Mouse (Mus musculus) neural tube, embryonic 14.5 days (tissue): ENCODE data around the gene Apln. TPM values are rescaled to one million over a fixed set of nuclear protein-coding genes. Genes with fewer than 3 reads are reported as not detected.
A peak's percentile ranks its signal among the peaks of the same experiment; 100 is the strongest.

Experiments used
- ATAC-seq: fragments of 200-750 bp; cut with Nextera tagmentation; 2 replicates; pipeline ENCODE4 v1.8.0; 2017; ENCODE audit warnings: low read depth, mild to moderate bottlenecking, moderate TSS enrichment, moderate library complexity
- H3K27ac ChIP-seq: fragments of 300-500 bp; sonication (generic); 2 replicates; pipeline ENCODE4 v1.5.1; 2014; ENCODE audit warnings: low read depth, mild to moderate bottlenecking, control low read depth, low read length, moderate library complexity, mixed read lengths
- H3K27me3 ChIP-seq: fragments of 300-500 bp; sonication (generic); 2 replicates; pipeline ENCODE4 v1.6.1; 2014; ENCODE audit warnings: low read length; ENCODE audit not compliant: control insufficient read depth, insufficient read depth
- H3K36me3 ChIP-seq: fragments of 300-500 bp; sonication (generic); 2 replicates; pipeline ENCODE4 v1.6.1; 2014; ENCODE audit warnings: low read length, mixed read lengths; ENCODE audit not compliant: control insufficient read depth, insufficient read depth
- H3K4me1 ChIP-seq: fragments of 300-500 bp; sonication (generic); 2 replicates; pipeline ENCODE4 v1.6.1; 2014; ENCODE audit warnings: low read length; ENCODE audit not compliant: control insufficient read depth, insufficient read depth
- H3K4me2 ChIP-seq: fragments of 300-500 bp; sonication (generic); 2 replicates; pipeline ENCODE4 v1.6.1; 2014; ENCODE audit warnings: mild to moderate bottlenecking, low read depth, low read length, control low read depth
- H3K4me3 ChIP-seq: fragments of 300-500 bp; sonication (generic); 2 replicates; pipeline ENCODE4 v1.5.1; 2014; ENCODE audit warnings: low read depth, low read length, control low read depth, mixed read lengths
- H3K9ac ChIP-seq: fragments of 300-500 bp; sonication (generic); replicated peaks from 2 replicates; pipeline ENCODE4 v1.6.1; 2014; ENCODE audit warnings: low read depth, mild to moderate bottlenecking, control low read depth, low read length, mixed read lengths
- H3K9me3 ChIP-seq: fragments of 300-500 bp; sonication (generic); 2 replicates; pipeline ENCODE4 v1.6.1; 2016; ENCODE audit warnings: low read length; ENCODE audit not compliant: control insufficient read depth
- WGBS: fragments of 180-500 bp; shearing (Covaris S2); extraction: QIAGEN DNeasy Blood & Tissue Kit; methylation state at CpG from one replicate; pipeline ENCODE4 v1.1.7; 2014; 5-methylcytosine and 5-hydroxymethylcytosine counted together
- polyA plus RNA-seq: library from polyadenylated mRNA; unstranded; fragments of >200 nt; fragmentation: Nextera tagmentation; extraction: Ambion mirVana; gene quantifications from 2 replicates; pipeline ENCODE4 v1.2.1, GENCODE M21; 2014

Apln gene
- 0.98 and 2.1 TPM in 2 replicates for polyA plus RNA-seq

GRCm38 (mm10) chrX:48034144-48035113 is at the start of gene Apln:
Gene Apln (minus strand): TSS chrX:48034853.
- no peaks in the 10 kb centered on the region for H3K4me1 ChIP-seq
- peak within 1 kb of the TSS; percentile 34 for H3K4me3 ChIP-seq
- H3K9me3 ChIP-seq = no peaks in the 10 kb centered on the region
- no peaks in the 10 kb centered on the region for H3K36me3 ChIP-seq
- no peak within 1 kb of the TSS for H3K27ac ChIP-seq
- 17% methylated on average over 57 of the region's 73 CpGs for WGBS
- H3K9ac ChIP-seq = no peak within 1 kb of the TSS; the same call in 1 of the 2 replicates
- peak within 1 kb of the TSS; percentile 63 for H3K4me2 ChIP-seq
- ATAC-seq = peak; percentile 78
- H3K27me3 ChIP-seq = 0 out of 2 replicates have a peak, but pooled peaks cover 2% of the 10 kb centered on the region

DNA sequence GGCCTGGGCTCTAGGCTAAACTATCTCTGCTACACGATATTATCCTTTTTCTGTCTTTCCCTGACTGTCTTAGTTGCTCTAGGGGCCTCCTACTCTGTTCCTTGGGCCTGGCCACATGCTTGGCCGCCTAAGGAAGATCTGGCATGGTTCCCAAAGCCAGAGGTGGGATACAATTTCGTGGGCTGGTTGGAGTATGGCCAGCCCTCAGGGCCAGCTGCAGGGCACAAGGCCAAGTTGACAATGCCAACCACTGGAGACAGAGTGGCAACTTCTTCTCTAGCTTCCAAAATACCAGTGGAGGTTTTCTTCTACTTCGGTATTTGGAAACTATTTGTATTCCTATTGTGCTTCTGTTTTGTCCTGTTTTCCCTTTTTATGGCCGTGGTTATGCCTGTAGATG is 47.7 kb upstream of the Apln start:
- no peaks in the 10 kb centered on the region for H3K36me3 ChIP-seq
- H3K4me1 ChIP-seq = no peaks in the 10 kb centered on the region
- H3K27me3 ChIP-seq = no peaks in the 10 kb centered on the region
- no peak overlapping the region for H3K4me2 ChIP-seq
- H3K9me3 ChIP-seq = no peaks in the 10 kb centered on the region
- no peak overlapping the region for H3K27ac ChIP-seq
- WGBS = 79% methylated on average over 5 of the region's 5 CpGs
- no peak overlapping the region for H3K9ac ChIP-seq
- H3K4me3 ChIP-seq = no peak overlapping the region
- no peak for ATAC-seq

GRCm38 (mm10) chrX:48076806-48077425 is 42.3 kb upstream of the Apln start:
- Histone ChIP-seq H3K4me1 (no peaks in the 10 kb centered on the region), H3K9ac (no peak overlapping the region), H3K9me3 (no peaks in the 10 kb centered on the region), H3K27ac (no peak overlapping the region), H3K27me3 (no peaks in the 10 kb centered on the region), H3K36me3 (no peaks in the 10 kb centered on the region), H3K4me2 (no peak overlapping the region), H3K4me3 (no peak overlapping the region)
- no peak for ATAC-seq
- 88% methylated on average over 4 of the region's 4 CpGs for WGBS

DNA sequence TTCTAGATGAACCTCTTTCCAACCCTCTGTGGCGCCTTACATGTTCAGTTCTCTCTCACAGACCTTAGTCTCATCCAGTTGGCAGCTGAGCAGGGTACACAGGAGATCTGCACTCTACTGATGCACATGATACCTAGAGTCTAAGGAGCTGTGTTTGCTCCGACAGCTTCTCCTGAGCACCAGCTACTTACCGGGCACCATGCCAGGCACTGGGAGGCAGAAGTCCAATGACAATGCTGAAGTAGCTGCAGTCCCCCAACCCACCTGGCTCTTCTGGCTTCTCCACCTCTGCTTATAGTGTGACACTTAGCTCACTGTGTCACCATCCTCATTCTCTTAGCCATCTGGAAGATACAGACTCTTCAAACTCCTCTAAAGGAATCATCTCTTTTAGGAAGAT is 40.0 kb upstream of the Apln start:
- Histone ChIP-seq H3K9ac (no peak overlapping the region), H3K36me3 (no peaks in the 10 kb centered on the region), H3K27ac (no peak overlapping the region), H3K27me3 (no peaks in the 10 kb centered on the region), H3K4me1 (no peaks in the 10 kb centered on the region), H3K9me3 (no peaks in the 10 kb centered on the region), H3K4me2 (no peak overlapping the region), H3K4me3 (no peak overlapping the region)
- no peak for ATAC-seq
- WGBS = 87% methylated on average over 3 of the region's 3 CpGs

- Histone ChIP-seq H3K4me2 (no peak overlapping the region), H3K9ac (no peak overlapping the region), H3K4me3 (no peak overlapping the region), H3K27me3 (no peaks in the 10 kb centered on the region), H3K4me1 (no peaks in the 10 kb centered on the region), H3K36me3 (no peaks in the 10 kb centered on the region), H3K9me3 (no peaks in the 10 kb centered on the region), H3K27ac (no peak overlapping the region)
- ATAC-seq = no peak
- 28% methylated on average over 5 of the region's 5 CpGs for WGBS
These were observed 37.7 kb upstream of the Apln start for GRCm38 (mm10) chrX:48072401-48072800.

GRCm38 (mm10) chrX:48071961-48072360 is 37.3 kb upstream of the Apln start:
- H3K9me3 ChIP-seq = no peaks in the 10 kb centered on the region
- no peak overlapping the region for H3K4me2 ChIP-seq
- H3K4me3 ChIP-seq = no peak overlapping the region
- WGBS = 34% methylated on average over 3 of the region's 3 CpGs
- no peaks in the 10 kb centered on the region for H3K4me1 ChIP-seq
- no peaks in the 10 kb centered on the region for H3K36me3 ChIP-seq
- no peaks in the 10 kb centered on the region for H3K27me3 ChIP-seq
- no peak overlapping the region for H3K27ac ChIP-seq
- no peak for ATAC-seq
- no peak overlapping the region for H3K9ac ChIP-seq

DNA sequence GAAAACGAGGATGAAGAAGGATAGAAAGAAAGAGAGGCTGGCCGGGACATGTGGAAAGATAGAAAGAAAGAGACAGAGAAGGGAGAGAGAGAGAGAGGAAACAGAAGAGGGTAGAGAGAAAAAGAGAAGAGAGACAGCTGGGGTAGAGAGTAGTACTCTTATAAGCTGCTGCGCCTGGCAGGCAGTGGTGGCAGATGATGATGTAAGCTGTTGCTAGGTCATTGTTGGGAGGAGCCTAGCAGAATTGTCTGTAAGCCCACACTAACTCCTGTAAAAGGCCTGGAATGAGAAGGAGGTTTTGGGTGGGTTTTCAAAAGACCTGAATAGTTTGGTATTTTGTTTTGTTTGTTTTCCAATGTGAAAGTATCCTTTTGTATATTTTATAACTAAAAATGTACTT is 32.2 kb upstream of the Apln start:
- no peaks in the 10 kb centered on the region for H3K36me3 ChIP-seq
- no peak for ATAC-seq
- H3K4me2 ChIP-seq = no peak overlapping the region

GRCm38 (mm10) chrX:48064166-48064853 is 29.7 kb upstream of the Apln start:
- H3K4me3 ChIP-seq = no peak overlapping the region
- H3K9ac ChIP-seq = no peak overlapping the region
- no peaks in the 10 kb centered on the region for H3K4me1 ChIP-seq
- no peak overlapping the region for H3K27ac ChIP-seq
- H3K9me3 ChIP-seq = no peaks in the 10 kb centered on the region
- no peak overlapping the region for H3K4me2 ChIP-seq
- H3K27me3 ChIP-seq = no peaks in the 10 kb centered on the region
- no peaks in the 10 kb centered on the region for H3K36me3 ChIP-seq
- WGBS = 23% methylated on average over 5 of the region's 5 CpGs
- ATAC-seq = no peak

More for the DNA sequence above, 32.2 kb upstream of the Apln start:
- Histone ChIP-seq H3K4me3 (no peak overlapping the region), H3K27me3 (no peaks in the 10 kb centered on the region), H3K4me1 (no peaks in the 10 kb centered on the region), H3K9me3 (no peaks in the 10 kb centered on the region), H3K9ac (no peak overlapping the region), H3K27ac (no peak overlapping the region)
- whole genome bisulfite sequencing = 79% methylated on average over 3 of the region's 3 CpGs
